Mouse (Mus musculus) macrophage (primary cell): Measurements from ENCODE around the gene Uchl5. TPM values are rescaled to one million over a fixed set of nuclear protein-coding genes. Genes with fewer than 3 reads are reported as not detected.

Experiments
- H3K27ac ChIP-seq: fragments of 350-480 bp; formaldehyde crosslinking; 2 replicates; pipeline ENCODE4 v1.9.0; 2021
- H3K36me3 ChIP-seq: fragments of 350-480 bp; formaldehyde crosslinking; 2 replicates; pipeline ENCODE4 v1.9.0; 2021; ENCODE audit errors: inconsistent target
- H3K4me3 ChIP-seq: fragments of 350-480 bp; formaldehyde crosslinking; 2 replicates; pipeline ENCODE4 v1.9.0; 2021; ENCODE audit errors: inconsistent target
- H3K79me2 ChIP-seq: fragments of 350-480 bp; formaldehyde crosslinking; 2 replicates; pipeline ENCODE4 v1.9.0; 2021; ENCODE audit errors: inconsistent target
- WGBS: methylation state at CpG from one replicate; pipeline ENCODE4 v1.1.7; 2026; ENCODE audit warnings: inconsistent platforms; ENCODE audit not compliant: missing documents; 5-methylcytosine and 5-hydroxymethylcytosine counted together
- polyA plus RNA-seq: library from polyadenylated mRNA; stranded (reverse); fragments of 250-400 nt; gene quantifications from 3 replicates; pipeline ENCODE4 v1.2.4, GENCODE M21; 2018; ENCODE audit warnings: inconsistent platforms
- total RNA-seq, 78 experiments: library from RNA; depleted of rRNA; stranded (reverse); fragments of 250-400 nt; gene quantifications; 1 replicate in 9 of 78; 2 replicates in 24 of 78; 3 replicates in 43 of 78; 4 replicates in 2 of 78; pipeline ENCODE4 v1.2.4; 2018; ENCODE audit warnings: inconsistent platforms in 56 of 78

Uchl5 gene
- total RNA-seq (2018; cell fraction: chromatin; rRNA removed): 10 to 100 TPM; 14.1 to 56.4 (median 40.0) TPM
- total RNA-seq (2018; cell fraction: cytosol; rRNA removed): 10 to 100 TPM; 24.2 to 43.2 (median 33.3) TPM
- total RNA-seq (2018; cell fraction: nucleus; rRNA removed): 10 to 100 TPM in 25 of 26 experiments, 1 to 10 TPM in 1; 8.3 to 59.8 (median 22.5) TPM
- 26.6 to 82.9 TPM (median 60.1 TPM) in 3 replicates for polyA plus RNA-seq

- Histone ChIP-seq H3K4me3 (peak within 1 kb of the TSS; percentile 93), H3K79me2 (peaks cover 56% of the 10 kb centered on the region), H3K27ac (peak within 1 kb of the TSS; percentile 83), H3K36me3 (no peaks in the 10 kb centered on the region)
- 2% methylated on average over 80 of the region's 84 CpGs for WGBS
Measured at GRCm38 (mm10) chr1:143776446-143777411, at the start of gene Uchl5, which contains the start of gene Trove2. Uchl5 (plus strand) TSS chr1:143777272. Trove2 (minus strand) TSS chr1:143777068.

GRCm38 (mm10) chr1:143727701-143728445 lies 49.2 kb upstream of the Uchl5 start:
- no peaks in the 10 kb centered on the region for H3K36me3 ChIP-seq
- no peaks in the 10 kb centered on the region for H3K79me2 ChIP-seq
- WGBS: 78% methylated on average over 9 of the region's 9 CpGs
- H3K27ac ChIP-seq: no peak overlapping the region
- no peak overlapping the region for H3K4me3 ChIP-seq

- Histone ChIP-seq H3K79me2 (no peaks in the 10 kb centered on the region), H3K27ac (no peak overlapping the region), H3K4me3 (no peak overlapping the region), H3K36me3 (no peaks in the 10 kb centered on the region)
- 84% methylated on average over 2 of the region's 2 CpGs for WGBS
Measured at GRCm38 (mm10) chr1:143730899-143731298, 46.2 kb upstream of the Uchl5 start.

- Histone ChIP-seq H3K36me3 (no peaks in the 10 kb centered on the region), H3K79me2 (no peaks in the 10 kb centered on the region), H3K27ac (no peak overlapping the region), H3K4me3 (no peak overlapping the region)
- 82% methylated on average over 4 of the region's 4 CpGs for WGBS
Measured at GRCm38 (mm10) chr1:143731691-143732090, 45.4 kb upstream of the Uchl5 start.

- H3K27ac ChIP-seq: no peak overlapping the region
- no peak overlapping the region for H3K4me3 ChIP-seq
- H3K79me2 ChIP-seq: no peaks in the 10 kb centered on the region
- 89% methylated on average over 5 of the region's 5 CpGs for WGBS
- no peaks in the 10 kb centered on the region for H3K36me3 ChIP-seq
Measured at GRCm38 (mm10) chr1:143733914-143734410, 43.1 kb upstream of the Uchl5 start.

- H3K79me2 ChIP-seq: no peaks in the 10 kb centered on the region; the same call in 1 of the 2 replicates
- peaks cover 8% of the 10 kb centered on the region; the same call in 1 of the 2 replicates for H3K36me3 ChIP-seq
- whole genome bisulfite sequencing: 14% methylated on average over 11 of the region's 11 CpGs
- peak overlapping the region; percentile 63 for H3K4me3 ChIP-seq
- H3K27ac ChIP-seq: no peak overlapping the region
Measured at GRCm38 (mm10) chr1:143738811-143739210, 38.3 kb upstream of the Uchl5 start.

- Histone ChIP-seq H3K4me3 (peak overlapping the region; percentile 63), H3K36me3 (peaks cover 16% of the 10 kb centered on the region; the same call in 1 of the 2 replicates), H3K27ac (no peak overlapping the region), H3K79me2 (no peaks in the 10 kb centered on the region; the same call in 1 of the 2 replicates)
- WGBS: under 1% methylated on average over 59 of the region's 71 CpGs
Measured at GRCm38 (mm10) chr1:143739361-143740350, 37.4 kb upstream of the Uchl5 start.

- Histone ChIP-seq H3K79me2 (no peaks in the 10 kb centered on the region; the same call in 1 of the 2 replicates), H3K4me3 (no peak overlapping the region), H3K27ac (no peak overlapping the region), H3K36me3 (peaks cover 26% of the 10 kb centered on the region; the same call in 1 of the 2 replicates)
- 93% methylated on average over 8 of the region's 10 CpGs for WGBS
Measured at GRCm38 (mm10) chr1:143740581-143740980, 36.5 kb upstream of the Uchl5 start.

- Histone ChIP-seq H3K4me3 (no peak overlapping the region), H3K79me2 (no peaks in the 10 kb centered on the region; the same call in 1 of the 2 replicates), H3K36me3 (peaks cover 33% of the 10 kb centered on the region; the same call in 1 of the 2 replicates), H3K27ac (no peak overlapping the region)
- WGBS: 79% methylated on average over 5 of the region's 5 CpGs
Measured at GRCm38 (mm10) chr1:143741331-143741730, 35.7 kb upstream of the Uchl5 start.

- 90% methylated on average over 6 of the region's 6 CpGs for WGBS
Measured at GRCm38 (mm10) chr1:143742186-143742585, 34.9 kb upstream of the Uchl5 start.

GRCm38 (mm10) chr1:143745871-143746270 lies 31.2 kb upstream of the Uchl5 start:
- Histone ChIP-seq H3K79me2 (no peaks in the 10 kb centered on the region; the same call in 1 of the 2 replicates), H3K27ac (no peak overlapping the region), H3K4me3 (no peak overlapping the region), H3K36me3 (peaks cover 52% of the 10 kb centered on the region; the same call in 1 of the 2 replicates)
- 94% methylated on average over 9 of the region's 10 CpGs for WGBS

More at GRCm38 (mm10) chr1:143742186-143742585, 34.9 kb upstream of the Uchl5 start:
- Histone ChIP-seq H3K4me3 (no peak overlapping the region), H3K36me3 (peaks cover 42% of the 10 kb centered on the region; the same call in 1 of the 2 replicates), H3K79me2 (no peaks in the 10 kb centered on the region; the same call in 1 of the 2 replicates), H3K27ac (no peak overlapping the region)

GRCm38 (mm10) chr1:143762159-143762558 lies 14.9 kb upstream of the Uchl5 start:
- H3K36me3 ChIP-seq: peaks cover 25% of the 10 kb centered on the region
- H3K79me2 ChIP-seq: no peaks in the 10 kb centered on the region
- H3K27ac ChIP-seq: no peak overlapping the region
- H3K4me3 ChIP-seq: no peak overlapping the region
- 94% methylated on average over 8 of the region's 8 CpGs for WGBS

- WGBS: 92% methylated on average over 1 of the region's 1 CpGs
- Histone ChIP-seq H3K79me2 (no peaks in the 10 kb centered on the region), H3K27ac (no peak overlapping the region), H3K36me3 (peaks cover 11% of the 10 kb centered on the region; the same call in 1 of the 2 replicates), H3K4me3 (no peak overlapping the region)
Measured at GRCm38 (mm10) chr1:143764443-143764842, 12.6 kb upstream of the Uchl5 start.
